Mouse (Mus musculus) forebrain, embryonic 11.5 days (tissue): ENCODE data around the gene Gm5136. TPM values are rescaled to one million over a fixed set of nuclear protein-coding genes. Genes with fewer than 3 reads are reported as not detected.
A peak's percentile ranks its signal among the peaks of the same experiment; 100 is the strongest.

ENCODE experiments used
- ATAC-seq: fragments of 200-750 bp; cut with Nextera tagmentation; replicated peaks from 2 replicates; pipeline ENCODE4 v1.8.0; 2017; ENCODE audit warnings: moderate TSS enrichment; ENCODE audit not compliant: low FRiP score
- DNase-seq: peaks from one replicate; pipeline ENCODE4 v3.0.0-alpha.2; 2017; ENCODE audit warnings: low spot score
- H3K27ac ChIP-seq: fragments of 300-500 bp; sonication (generic); 2 replicates; pipeline ENCODE4 v1.5.1; 2014; ENCODE audit warnings: low read depth, low read length
- H3K27me3 ChIP-seq: fragments of 300-500 bp; sonication (generic); 2 replicates; pipeline ENCODE4 v1.6.1; 2014; ENCODE audit warnings: mild to moderate bottlenecking, low read length, mixed read lengths; ENCODE audit not compliant: control insufficient read depth, insufficient read depth
- H3K36me3 ChIP-seq: fragments of 300-500 bp; sonication (generic); 2 replicates; pipeline ENCODE4 v1.6.1; 2014; ENCODE audit warnings: mild to moderate bottlenecking, low read length, moderate library complexity, mixed read lengths; ENCODE audit not compliant: control insufficient read depth, insufficient read depth
- H3K4me1 ChIP-seq: fragments of 300-500 bp; sonication (generic); replicated peaks from 2 replicates; pipeline ENCODE4 v1.6.1; 2014; ENCODE audit warnings: low read length, mixed read lengths; ENCODE audit not compliant: control insufficient read depth, insufficient read depth
- H3K4me2 ChIP-seq: fragments of 300-500 bp; sonication (generic); 2 replicates; pipeline ENCODE4 v1.6.1; 2014; ENCODE audit warnings: low read depth, mild to moderate bottlenecking, low read length, moderate library complexity, mixed read lengths; ENCODE audit not compliant: severe bottlenecking
- H3K4me3 ChIP-seq: fragments of 300-500 bp; sonication (generic); 2 replicates; pipeline ENCODE4 v1.5.1; 2014; ENCODE audit warnings: low read depth, low read length
- H3K9ac ChIP-seq: fragments of 300-500 bp; sonication (generic); 2 replicates; pipeline ENCODE4 v1.6.1; 2014; ENCODE audit warnings: low read length
- H3K9me3 ChIP-seq: fragments of 300-500 bp; sonication (generic); 2 replicates; pipeline ENCODE4 v1.6.1; 2016; ENCODE audit warnings: low read length, mixed read lengths; ENCODE audit not compliant: control insufficient read depth
- WGBS: fragments of 180-500 bp; shearing (Covaris S2); extraction: QIAGEN DNeasy Blood & Tissue Kit; methylation state at CpG from one replicate; pipeline ENCODE4 v1.1.7; 2014; 5-methylcytosine and 5-hydroxymethylcytosine counted together
- polyA plus RNA-seq: library from polyadenylated mRNA; unstranded; fragments of >200 nt; fragmentation: Nextera tagmentation; extraction: Ambion mirVana; gene quantifications from 2 replicates; pipeline ENCODE4 v1.2.1, GENCODE M21; 2014

Gm5136 gene
- polyA plus RNA-seq, 1 experiment from 2014 or later, result 0.13 TPM

DNA sequence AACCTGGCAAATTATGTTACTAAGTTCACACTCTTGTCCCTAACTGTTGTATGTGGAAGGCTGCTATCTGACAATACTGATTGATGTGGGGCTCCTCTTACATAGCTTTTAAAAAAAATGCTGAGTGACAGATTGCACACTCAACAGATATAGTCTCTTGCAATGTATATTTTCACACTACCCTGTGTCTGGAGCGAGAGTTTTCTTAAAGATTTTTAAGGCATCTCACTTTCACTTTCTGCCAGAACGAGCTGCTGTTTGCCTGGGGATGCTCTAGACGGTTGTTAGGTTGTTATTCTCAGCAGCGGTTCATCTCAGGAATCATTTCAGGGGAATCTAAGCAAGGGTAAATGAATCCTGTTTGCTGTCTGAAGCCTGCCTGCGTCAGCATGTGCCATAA is 2.9 kb downstream of the Gm5136 start:
- Histone ChIP-seq H3K27ac (no peak overlapping the region), H3K4me1 (no peaks in the 10 kb centered on the region)

DNA sequence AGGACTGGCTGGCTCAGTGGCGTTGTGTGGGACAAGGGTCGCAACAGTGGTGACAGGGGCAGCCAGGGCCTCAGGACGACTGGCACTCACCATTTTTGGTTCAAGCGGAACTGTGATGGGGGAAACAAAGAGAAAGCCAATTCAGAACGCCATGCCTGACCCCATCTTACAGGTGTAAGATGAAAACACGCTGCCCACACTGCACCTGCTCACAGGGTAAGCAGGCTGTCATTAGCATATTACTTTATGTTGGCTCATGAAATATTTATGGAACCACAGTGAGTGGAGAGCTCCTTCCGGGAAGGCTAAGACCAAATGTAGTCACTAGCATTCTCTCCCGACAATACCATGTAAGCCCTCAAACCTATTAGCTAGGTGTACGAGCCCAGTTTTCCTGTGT is 9.0 kb downstream of the Gm5136 start:
- Histone ChIP-seq H3K4me2 (no peak overlapping the region), H3K36me3 (no peaks in the 10 kb centered on the region), H3K4me3 (no peak overlapping the region), H3K9ac (no peak overlapping the region), H3K4me1 (no peaks in the 10 kb centered on the region), H3K27me3 (no peaks in the 10 kb centered on the region), H3K9me3 (no peaks in the 10 kb centered on the region), H3K27ac (no peak overlapping the region)
- DNase-seq (no peak), ATAC-seq (peak; percentile 44; the same call in 1 of the 2 replicates)
- WGBS, result 69% methylated on average over 9 of the region's 9 CpGs

More for the DNA sequence above, 2.9 kb downstream of the Gm5136 start:
- Histone ChIP-seq H3K36me3 (no peaks in the 10 kb centered on the region), H3K9me3 (no peaks in the 10 kb centered on the region), H3K9ac (no peak overlapping the region), H3K4me2 (no peak overlapping the region), H3K27me3 (no peaks in the 10 kb centered on the region), H3K4me3 (no peak overlapping the region)
- WGBS, result 76% methylated on average over 5 of the region's 5 CpGs
- DNase-seq, result no peak
- ATAC-seq, result no peak

DNA sequence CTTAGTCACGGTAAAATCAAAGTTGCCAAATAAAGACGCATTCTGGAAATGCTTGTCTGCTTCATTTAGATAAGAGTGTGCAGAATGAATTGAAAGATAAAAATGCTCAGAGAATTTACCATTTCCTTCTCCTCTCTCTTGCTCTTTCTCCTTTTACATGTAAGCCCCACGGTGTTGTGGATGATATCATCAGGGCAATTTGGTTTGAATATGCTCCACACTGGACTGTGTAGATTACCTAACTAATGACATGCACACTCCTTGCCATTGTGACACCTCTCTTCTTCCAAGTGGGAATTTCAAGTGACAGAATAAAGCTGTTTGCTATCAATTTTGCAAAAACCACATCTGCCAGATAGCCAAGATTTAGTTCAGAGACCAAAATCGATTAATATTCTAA is 13.3 kb downstream of the Gm5136 start:
- WGBS, result 88% methylated on average over 4 of the region's 4 CpGs
- H3K4me2 ChIP-seq, result no peak overlapping the region
- H3K4me1 ChIP-seq, result no peaks in the 10 kb centered on the region
- H3K36me3 ChIP-seq, result no peaks in the 10 kb centered on the region
- H3K9ac ChIP-seq, result no peak overlapping the region
- H3K27me3 ChIP-seq, result no peaks in the 10 kb centered on the region
- ATAC-seq (no peak), DNase-seq (no peak)
- H3K9me3 ChIP-seq, result no peaks in the 10 kb centered on the region
- no peak overlapping the region for H3K4me3 ChIP-seq
- no peak overlapping the region for H3K27ac ChIP-seq

DNA sequence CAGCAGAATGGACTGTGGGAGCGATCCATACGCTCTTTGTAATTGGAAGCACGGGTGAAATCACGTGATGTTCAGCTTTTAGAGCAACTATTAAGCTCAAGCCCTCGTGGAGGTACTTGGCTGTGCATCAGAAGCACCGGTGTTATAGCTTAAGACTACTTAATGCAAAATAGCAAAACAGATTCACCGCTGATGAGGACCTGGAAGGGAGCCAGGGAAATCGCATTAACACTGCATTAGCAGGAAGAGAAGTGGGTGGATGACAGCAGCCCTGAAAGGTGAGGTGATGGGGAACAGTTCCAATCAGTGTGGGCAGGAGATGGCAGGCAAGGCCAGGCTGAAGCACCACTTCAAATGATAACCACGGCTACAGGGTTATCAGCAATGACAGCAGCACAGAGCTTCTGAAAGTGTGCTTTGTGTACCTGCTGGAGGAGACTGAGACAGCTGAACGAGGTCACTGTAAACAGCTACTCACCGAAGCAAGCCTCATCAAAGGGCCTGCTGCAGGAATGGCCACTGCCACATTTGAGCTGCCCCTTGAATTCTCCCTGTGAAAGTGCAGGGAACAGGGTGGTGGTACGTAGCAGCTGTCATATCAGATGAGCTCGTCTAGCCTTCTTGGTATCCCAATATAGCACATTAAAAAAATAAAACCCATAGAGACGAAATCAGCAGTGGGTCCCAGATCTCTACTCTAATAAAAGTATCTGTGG is 20.1 kb downstream of the Gm5136 start:
- H3K4me1 ChIP-seq, result no peaks in the 10 kb centered on the region
- ATAC-seq (peak; percentile 45), DNase-seq (no peak)
- H3K9ac ChIP-seq, result no peak overlapping the region
- H3K9me3 ChIP-seq, result no peaks in the 10 kb centered on the region
- H3K27me3 ChIP-seq, result no peaks in the 10 kb centered on the region
- 80% methylated on average over 14 of the region's 14 CpGs for WGBS
- H3K27ac ChIP-seq, result no peak overlapping the region
- no peak overlapping the region for H3K4me3 ChIP-seq
- H3K36me3 ChIP-seq, result no peaks in the 10 kb centered on the region
- H3K4me2 ChIP-seq, result no peak overlapping the region

DNA sequence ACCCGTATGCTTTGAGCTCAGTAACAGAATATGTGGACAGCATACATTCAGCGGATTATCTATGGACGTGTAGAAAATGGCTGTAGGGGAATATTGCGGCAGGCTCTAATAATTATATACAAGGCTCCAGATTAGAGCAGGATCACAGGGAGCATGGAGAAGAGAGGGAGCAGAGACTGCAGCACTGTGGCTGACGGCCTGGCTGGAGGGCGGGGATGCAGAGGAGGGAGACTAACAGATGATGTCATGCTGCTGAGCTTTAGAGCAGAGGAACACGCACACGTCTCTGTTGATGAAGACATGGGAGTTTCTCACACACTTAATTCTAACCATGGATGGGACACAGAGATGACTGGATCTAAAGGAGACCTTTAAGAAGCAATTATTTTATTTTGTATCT is 22.9 kb downstream of the Gm5136 start:
- ATAC-seq (no peak), DNase-seq (no peak)
- no peak overlapping the region for H3K9ac ChIP-seq
- 89% methylated on average over 8 of the region's 8 CpGs for WGBS
- H3K27ac ChIP-seq, result no peak overlapping the region
- H3K27me3 ChIP-seq, result no peaks in the 10 kb centered on the region
- H3K4me2 ChIP-seq, result no peak overlapping the region
- no peak overlapping the region for H3K4me3 ChIP-seq
- H3K9me3 ChIP-seq, result no peaks in the 10 kb centered on the region
- H3K4me1 ChIP-seq, result no peaks in the 10 kb centered on the region
- H3K36me3 ChIP-seq, result no peaks in the 10 kb centered on the region

DNA sequence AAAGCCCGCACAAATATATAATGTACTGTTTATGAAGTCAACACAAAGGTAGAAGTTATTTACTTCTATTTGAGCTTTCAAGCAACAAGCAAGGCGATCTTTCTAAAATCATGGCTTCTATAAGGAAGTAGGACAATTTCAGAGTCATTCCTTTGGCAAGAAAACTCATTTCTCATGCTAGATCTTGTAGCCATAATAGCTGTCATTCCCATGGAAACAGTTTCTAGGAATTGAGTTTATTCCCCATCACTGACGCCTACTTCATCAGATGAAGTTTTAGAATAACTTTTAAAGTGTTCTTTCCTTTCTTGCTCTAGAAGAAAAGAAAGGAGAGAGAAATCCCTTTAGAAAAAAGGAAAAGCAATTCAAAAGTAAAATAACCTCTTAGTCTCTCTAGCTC is 31.0 kb downstream of the Gm5136 start:
- no peaks in the 10 kb centered on the region for H3K9me3 ChIP-seq
- no peak overlapping the region for H3K4me2 ChIP-seq
- no peaks in the 10 kb centered on the region for H3K36me3 ChIP-seq
- no peak for DNase-seq
- WGBS, result 86% methylated on average over 3 of the region's 3 CpGs
- no peaks in the 10 kb centered on the region for H3K27me3 ChIP-seq
- no peak for ATAC-seq
- H3K4me1 ChIP-seq, result no peaks in the 10 kb centered on the region
- no peak overlapping the region for H3K4me3 ChIP-seq
- H3K27ac ChIP-seq, result no peak overlapping the region
- H3K9ac ChIP-seq, result no peak overlapping the region

DNA sequence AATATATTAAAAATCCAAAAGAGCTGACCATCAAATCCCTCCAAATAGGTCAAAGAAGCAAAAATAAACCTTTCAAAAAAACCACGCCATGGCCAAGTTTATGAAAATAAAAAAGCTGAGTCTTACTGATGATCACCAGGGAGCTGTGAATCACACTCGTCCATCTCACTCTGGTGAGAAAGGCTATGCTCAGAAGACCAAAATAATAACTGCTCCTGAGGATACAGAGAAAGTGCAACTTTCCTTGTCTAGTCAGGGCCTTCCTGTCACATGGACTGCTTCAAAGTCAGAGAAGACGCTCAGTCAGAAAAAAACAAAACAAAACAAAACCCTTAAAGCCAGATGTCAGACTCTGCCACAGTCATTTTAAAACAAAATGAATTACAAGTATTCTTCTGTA is 39.7 kb downstream of the Gm5136 start:
- no peak overlapping the region for H3K4me2 ChIP-seq
- no peak for ATAC-seq
- no peaks in the 10 kb centered on the region for H3K27me3 ChIP-seq
- 85% methylated on average over 3 of the region's 3 CpGs for WGBS
- H3K4me1 ChIP-seq, result no peaks in the 10 kb centered on the region
- no peak for DNase-seq
- H3K9ac ChIP-seq, result no peak overlapping the region
- H3K4me3 ChIP-seq, result no peak overlapping the region
- no peaks in the 10 kb centered on the region for H3K9me3 ChIP-seq
- no peaks in the 10 kb centered on the region for H3K36me3 ChIP-seq
- H3K27ac ChIP-seq, result no peak overlapping the region

DNA sequence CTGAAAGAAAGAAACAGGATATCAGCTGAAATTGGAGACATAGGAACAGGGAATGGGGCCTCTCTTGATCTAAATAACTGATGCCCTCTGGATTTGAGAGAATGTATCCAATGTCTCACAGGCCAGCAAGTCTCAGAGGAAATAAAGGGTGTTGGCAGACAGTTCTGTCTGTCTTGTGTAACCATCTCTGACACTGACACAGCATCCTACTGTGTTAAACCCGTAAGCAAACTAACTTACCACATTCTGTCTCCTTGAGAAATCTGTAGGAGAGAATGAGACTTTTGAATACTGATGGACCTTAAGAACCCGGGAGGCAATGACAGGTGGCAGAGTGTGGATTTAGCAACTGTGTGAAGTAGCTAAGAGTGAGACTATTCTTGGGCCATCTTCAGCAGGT is 41.7 kb downstream of the Gm5136 start:
- Histone ChIP-seq H3K36me3 (no peaks in the 10 kb centered on the region), H3K4me3 (no peak overlapping the region), H3K4me1 (no peaks in the 10 kb centered on the region), H3K9me3 (no peaks in the 10 kb centered on the region), H3K27ac (no peak overlapping the region), H3K27me3 (no peaks in the 10 kb centered on the region), H3K9ac (no peak overlapping the region), H3K4me2 (no peak overlapping the region)
- WGBS, result 70% methylated on average over 2 of the region's 2 CpGs
- ATAC-seq (no peak), DNase-seq (no peak)

DNA sequence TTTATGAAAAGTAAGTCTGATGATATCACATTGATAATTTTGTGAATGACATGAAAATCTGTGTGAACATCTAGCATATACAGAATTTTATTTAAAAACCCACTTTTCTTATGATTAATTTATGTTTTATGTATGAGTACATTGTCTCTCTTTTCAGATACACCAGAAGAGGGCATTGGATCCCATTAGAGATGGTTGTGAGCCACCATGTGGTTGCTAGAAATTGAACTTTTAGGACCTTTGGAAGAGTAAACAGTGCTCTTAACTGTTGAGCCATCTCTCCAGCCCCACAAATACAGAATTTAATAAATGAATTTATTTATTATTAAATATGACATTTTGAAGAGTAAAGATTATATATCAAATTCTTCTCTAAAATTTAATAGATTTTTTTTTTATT is 42.3 kb downstream of the Gm5136 start:
- Histone ChIP-seq H3K9me3 (no peaks in the 10 kb centered on the region), H3K4me1 (no peaks in the 10 kb centered on the region), H3K27me3 (no peaks in the 10 kb centered on the region), H3K4me2 (no peak overlapping the region), H3K27ac (no peak overlapping the region), H3K36me3 (no peaks in the 10 kb centered on the region), H3K9ac (no peak overlapping the region), H3K4me3 (no peak overlapping the region)
- no peak for DNase-seq
- ATAC-seq, result no peak
